Mouse (Mus musculus): ENCODE data around the gene Cyp3a41b. TPM values are rescaled to one million over a fixed set of nuclear protein-coding genes. Genes with fewer than 3 reads are reported as not detected.
"Not testable (repeated sequence)": the region's sequence is repeated elsewhere in the genome, so short reads cannot be mapped to it uniquely, and the experiment has no call there.

Gene Cyp3a41b
- polyA plus RNA-seq (2014; fragmentation: Nextera tagmentation; extraction: Ambion mirVana) = not detected in 2 replicates

GRCm38 (mm10) chr5:145584630-145585029 lies at the start of gene Cyp3a41b:
Gene Cyp3a41b (minus strand): TSS chr5:145584730.
- not testable (repeated sequence) for H3K4me1 ChIP-seq (ENCODE audit: insufficient read depth); ATAC-seq (ENCODE audit: insufficient read depth); H3K27ac ChIP-seq (ENCODE audit: low read depth); DNase-seq; H3K27me3 ChIP-seq (ENCODE audit: insufficient read depth, low read length); H3K4me2 ChIP-seq; H3K4me3 ChIP-seq (ENCODE audit: low read depth, low read length); H3K36me3 ChIP-seq (ENCODE audit: insufficient read depth); H3K9ac ChIP-seq; H3K9me3 ChIP-seq (ENCODE audit: low read depth, low read length)
- WGBS = 64% methylated on average over 1 of the region's 2 CpGs

GRCm38 (mm10) chr5:145632286-145632685 lies 47.8 kb upstream of the Cyp3a41b start:
- H3K4me2 ChIP-seq; H3K9ac ChIP-seq; H3K27ac ChIP-seq (ENCODE audit: low read depth); ATAC-seq (ENCODE audit: insufficient read depth); DNase-seq; H3K36me3 ChIP-seq (ENCODE audit: insufficient read depth); H3K27me3 ChIP-seq (ENCODE audit: insufficient read depth, low read length); H3K4me3 ChIP-seq (ENCODE audit: low read depth, low read length); H3K4me1 ChIP-seq (ENCODE audit: insufficient read depth): not testable (repeated sequence)
- 72% methylated on average over 1 of the region's 1 CpGs for WGBS
- peaks cover 20% of the 10 kb centered on the region for H3K9me3 ChIP-seq (ENCODE audit: low read depth, low read length)

- H3K36me3 ChIP-seq (ENCODE audit: insufficient read depth); H3K9ac ChIP-seq; H3K27me3 ChIP-seq (ENCODE audit: insufficient read depth, low read length); H3K4me2 ChIP-seq; ATAC-seq (ENCODE audit: insufficient read depth); DNase-seq; H3K4me3 ChIP-seq (ENCODE audit: low read depth, low read length); H3K4me1 ChIP-seq (ENCODE audit: insufficient read depth); H3K9me3 ChIP-seq (ENCODE audit: low read depth, low read length); H3K27ac ChIP-seq (ENCODE audit: low read depth): not testable (repeated sequence)
- 67% methylated on average over 1 of the region's 1 CpGs for WGBS
These were observed 20.4 kb upstream of the Cyp3a41b start for GRCm38 (mm10) chr5:145604891-145605290.

- not testable (repeated sequence) for H3K27ac ChIP-seq (ENCODE audit: low read depth); H3K9me3 ChIP-seq (ENCODE audit: low read depth, low read length); H3K4me1 ChIP-seq (ENCODE audit: insufficient read depth); H3K9ac ChIP-seq; DNase-seq; ATAC-seq (ENCODE audit: insufficient read depth); H3K27me3 ChIP-seq (ENCODE audit: insufficient read depth, low read length); H3K4me2 ChIP-seq; H3K4me3 ChIP-seq (ENCODE audit: low read depth, low read length); H3K36me3 ChIP-seq (ENCODE audit: insufficient read depth)
- WGBS = 68% methylated on average over 5 of the region's 5 CpGs
These were observed 13.3 kb upstream of the Cyp3a41b start for GRCm38 (mm10) chr5:145597851-145598250.

GRCm38 (mm10) chr5:145577321-145577720 lies 7.2 kb downstream of the Cyp3a41b start:
- H3K4me3 ChIP-seq (ENCODE audit: low read depth, low read length); H3K27ac ChIP-seq (ENCODE audit: low read depth); H3K27me3 ChIP-seq (ENCODE audit: insufficient read depth, low read length); H3K4me1 ChIP-seq (ENCODE audit: insufficient read depth); DNase-seq; H3K9me3 ChIP-seq (ENCODE audit: low read depth, low read length); H3K36me3 ChIP-seq (ENCODE audit: insufficient read depth); ATAC-seq (ENCODE audit: insufficient read depth); H3K9ac ChIP-seq; H3K4me2 ChIP-seq: not testable (repeated sequence)
- WGBS = 74% methylated on average over 1 of the region's 1 CpGs

GRCm38 (mm10) chr5:145575660-145576059 lies 8.9 kb downstream of the Cyp3a41b start:
- H3K27ac ChIP-seq (ENCODE audit: low read depth); H3K4me3 ChIP-seq (ENCODE audit: low read depth, low read length); H3K4me2 ChIP-seq; H3K36me3 ChIP-seq (ENCODE audit: insufficient read depth); ATAC-seq (ENCODE audit: insufficient read depth); H3K4me1 ChIP-seq (ENCODE audit: insufficient read depth); H3K27me3 ChIP-seq (ENCODE audit: insufficient read depth, low read length); H3K9me3 ChIP-seq (ENCODE audit: low read depth, low read length); H3K9ac ChIP-seq; DNase-seq: not testable (repeated sequence)
- WGBS = 82% methylated on average over 4 of the region's 4 CpGs

GRCm38 (mm10) chr5:145571922-145572321 lies 12.6 kb downstream of the Cyp3a41b start:
- H3K27me3 ChIP-seq (ENCODE audit: insufficient read depth, low read length); DNase-seq; H3K4me3 ChIP-seq (ENCODE audit: low read depth, low read length); H3K9ac ChIP-seq; H3K27ac ChIP-seq (ENCODE audit: low read depth); H3K36me3 ChIP-seq (ENCODE audit: insufficient read depth); H3K4me1 ChIP-seq (ENCODE audit: insufficient read depth); H3K4me2 ChIP-seq; H3K9me3 ChIP-seq (ENCODE audit: low read depth, low read length); ATAC-seq (ENCODE audit: insufficient read depth): not testable (repeated sequence)
- WGBS = 75% methylated on average over 2 of the region's 2 CpGs

Other genes starting within 250 kb of the Cyp3a41b start
- not detected in 2 replicates for gene Cyp3a57, start 239.5 kb downstream of the Cyp3a41b start, polyA plus RNA-seq (2014; fragmentation: Nextera tagmentation; extraction: Ambion mirVana)
- gene Cyp3a16, start 115.0 kb downstream of the Cyp3a41b start, polyA plus RNA-seq (2014; fragmentation: Nextera tagmentation; extraction: Ambion mirVana) = not detected in 2 replicates
- gene Cyp3a41a, start 135.4 kb upstream of the Cyp3a41b start, polyA plus RNA-seq (2014; fragmentation: Nextera tagmentation; extraction: Ambion mirVana) = not detected in 2 replicates
- not detected in 2 replicates for gene Cyp3a44, start 221.1 kb upstream of the Cyp3a41b start, polyA plus RNA-seq (2014; fragmentation: Nextera tagmentation; extraction: Ambion mirVana)